13 mouse cellular contexts compared by ENCODE assay signal in the genomic region with DNA sequence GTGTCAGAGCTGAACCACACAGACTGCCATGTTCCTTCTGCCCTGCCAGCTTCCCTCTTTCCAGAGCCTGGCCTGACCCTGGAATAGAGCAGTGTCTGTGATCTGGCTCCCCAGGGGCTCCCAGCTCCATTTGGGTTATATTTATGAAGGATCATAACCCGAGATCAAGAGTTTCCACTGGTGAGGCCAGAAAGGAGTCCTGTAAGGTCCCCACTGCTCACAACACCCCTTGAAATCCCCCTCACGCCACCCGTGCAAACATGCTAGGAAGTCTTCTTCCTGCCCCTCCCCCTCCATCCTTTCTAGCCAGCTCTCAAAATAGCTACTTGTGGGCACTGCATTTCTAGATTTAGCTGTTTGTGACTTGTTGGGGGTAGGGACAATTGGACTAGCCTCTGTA. TPM values are rescaled to one million over a fixed set of nuclear protein-coding genes. Genes with fewer than 3 reads are reported as not detected.
A peak's percentile ranks its signal among the peaks of the same experiment; 100 is the strongest.
DNase-seq lines count a peak whose midpoint lies in the region; ATAC-seq and TF ChIP-seq lines count a peak whose summit lies in the region.
"Had no signal": no experiment of that assay in that cellular context is flagged by ENCODE, and none has a peak within 500 bp of the region (broad histone marks: within the 10 kb centered on the region; RNA-seq: fewer than 3 reads in every experiment).

No protein-coding gene starts in this region.

- DNase-seq in embryonic facial prominence, embryonic 10.5 days (ENCODE audit: low spot score), result no peak
- DNase-seq in right cerebral cortex, postnatal 10 days (ENCODE audit: low spot score in 2 of 2), result peak; percentile 33 to 40
- no peak for DNase-seq in right cerebral cortex, postnatal 14 days
- peak; percentile 61 for DNase-seq in induced T-regulatory cell, adult 2 months (ENCODE audit: low read depth)
- DNase-seq in left cerebral cortex, postnatal 25 days (ENCODE audit: low spot score in 2 of 2), result no peak
- DNase-seq in thymus, adult 2 months, result no peak
- DNase-seq: cerebellum, postnatal 14 days had no signal

- intact Hi-C loops in left cerebral cortex, postnatal 25 days (cut with DNase I), result no loop called here

- no peak overlapping the region for H3K9ac ChIP-seq in embryonic facial prominence, embryonic 13.5 days
- no peak overlapping the region for H3K9ac ChIP-seq in midbrain, embryonic 16.5 days (ENCODE audit: low read depth, low read length)
- H3K9ac ChIP-seq: forebrain, embryonic 13.5 days had no signal

- no peak overlapping the region for H3K4me3 ChIP-seq in embryonic facial prominence, embryonic 13.5 days
- no peak overlapping the region for H3K4me3 ChIP-seq in embryonic facial prominence, embryonic 10.5 days
- no peak overlapping the region for H3K4me3 ChIP-seq in midbrain, embryonic 16.5 days (ENCODE audit: low read depth, low read length)
- H3K4me3 ChIP-seq in thymus, adult 2 months (ENCODE audit: control insufficient read depth, insufficient read depth, low read length), result no peak overlapping the region
- H3K4me3 ChIP-seq: forebrain, embryonic 13.5 days; midbrain, embryonic 10.5 days had no signal

- WGBS in embryonic facial prominence, embryonic 13.5 days, result 59% methylated on average over 3 of the region's 3 CpGs
- 64% methylated on average over 3 of the region's 3 CpGs for WGBS in embryonic facial prominence, embryonic 10.5 days
- WGBS in midbrain, embryonic 16.5 days, result 77% methylated on average over 3 of the region's 3 CpGs
- 44% methylated on average over 3 of the region's 3 CpGs for WGBS in thymus, adult 2 months

- peaks cover 5% of the 10 kb centered on the region; the same call in 1 of the 2 replicates for H3K4me1 ChIP-seq in embryonic facial prominence, embryonic 13.5 days
- peaks cover 21% of the 10 kb centered on the region for H3K4me1 ChIP-seq in embryonic facial prominence, embryonic 10.5 days
- no peaks in the 10 kb centered on the region for H3K4me1 ChIP-seq in midbrain, embryonic 16.5 days (ENCODE audit: control insufficient read depth, insufficient read depth, low read length)
- H3K4me1 ChIP-seq in thymus, adult 2 months (replicated peaks; ENCODE audit: control insufficient read depth, insufficient read depth, low read length), result no peaks in the 10 kb centered on the region; the same call in 1 of the 2 replicates

- no peak for TF ChIP-seq POLR2A in thymus, adult 2 months (IDR thresholded peaks at IDR 0.05; ENCODE audit: control insufficient read depth, extremely low read depth, insufficient read depth, low read length, poor library complexity)

- no peak for TF ChIP-seq CTCF in thymus, adult 2 months (IDR thresholded peaks at IDR 0.05; ENCODE audit: borderline replicate concordance, control insufficient read depth, extremely low read depth, insufficient read depth, low read length, poor library complexity)

- no peak overlapping the region for H3K4me2 ChIP-seq in embryonic facial prominence, embryonic 13.5 days
- H3K4me2 ChIP-seq in midbrain, embryonic 16.5 days (ENCODE audit: low read length), result no peak overlapping the region
- H3K4me2 ChIP-seq: forebrain, embryonic 13.5 days had no signal

- no peaks in the 10 kb centered on the region for H3K36me3 ChIP-seq in embryonic facial prominence, embryonic 13.5 days
- H3K36me3 ChIP-seq in embryonic facial prominence, embryonic 10.5 days (replicated peaks), result no peaks in the 10 kb centered on the region
- no peaks in the 10 kb centered on the region for H3K36me3 ChIP-seq in midbrain, embryonic 16.5 days (ENCODE audit: control insufficient read depth, insufficient read depth, low read length)
- no peaks in the 10 kb centered on the region for H3K36me3 ChIP-seq in thymus, adult 2 months (ENCODE audit: control insufficient read depth, insufficient read depth, low read length)
- H3K36me3 ChIP-seq: midbrain, embryonic 10.5 days had no signal

- no peak for ATAC-seq in embryonic facial prominence, embryonic 13.5 days (ENCODE audit: insufficient number of reproducible peaks, insufficient read depth, low FRiP score, low TSS enrichment, low read depth)
- ATAC-seq in midbrain, embryonic 16.5 days, result no peak
- ATAC-seq: forebrain, embryonic 13.5 days had no signal

- H3K27ac ChIP-seq in embryonic facial prominence, embryonic 13.5 days, result 0 out of 2 replicates have a peak overlapping the region, but pooled peaks have one; percentile 44
- no peak overlapping the region for H3K27ac ChIP-seq in embryonic facial prominence, embryonic 10.5 days (replicated peaks)
- H3K27ac ChIP-seq in midbrain, embryonic 16.5 days (ENCODE audit: low read length), result no peak overlapping the region
- no peak overlapping the region for H3K27ac ChIP-seq in thymus, adult 2 months (ENCODE audit: control insufficient read depth, insufficient read depth, low read length)
- H3K27ac ChIP-seq: forebrain, embryonic 13.5 days; midbrain, embryonic 10.5 days had no signal

- H3K27me3 ChIP-seq in embryonic facial prominence, embryonic 13.5 days, result no peaks in the 10 kb centered on the region; the same call in 1 of the 2 replicates
- no peaks in the 10 kb centered on the region; the same call in 1 of the 2 replicates for H3K27me3 ChIP-seq in embryonic facial prominence, embryonic 10.5 days (replicated peaks; ENCODE audit: low read depth, poor library complexity, severe bottlenecking)
- no peaks in the 10 kb centered on the region for H3K27me3 ChIP-seq in midbrain, embryonic 16.5 days (ENCODE audit: control insufficient read depth, insufficient read depth, low read depth, low read length)
- no peaks in the 10 kb centered on the region for H3K27me3 ChIP-seq in thymus, adult 2 months (ENCODE audit: control insufficient read depth, insufficient read depth, low read length)
- H3K27me3 ChIP-seq: forebrain, embryonic 13.5 days had no signal

- H3K9me3 ChIP-seq in embryonic facial prominence, embryonic 13.5 days, result no peaks in the 10 kb centered on the region
- no peaks in the 10 kb centered on the region for H3K9me3 ChIP-seq in embryonic facial prominence, embryonic 10.5 days
- no peaks in the 10 kb centered on the region for H3K9me3 ChIP-seq in midbrain, embryonic 16.5 days (replicated peaks; ENCODE audit: control insufficient read depth, low read length, poor library complexity, severe bottlenecking)
- H3K9me3 ChIP-seq: forebrain, embryonic 13.5 days; midbrain, embryonic 10.5 days had no signal

RNA-seq across cellular contexts. Expression of gene Pcp4l1, which starts 12.4 kb away (rescaled TPM):
- polyA plus RNA-seq in embryonic facial prominence, embryonic 13.5 days (2015; fragmentation: Nextera tagmentation; extraction: Ambion mirVana), result 20.6 and 25.2 TPM in 2 replicates
- polyA plus RNA-seq in embryonic facial prominence, embryonic 10.5 days (2016; fragmentation: Nextera tagmentation; extraction: Ambion mirVana), result 5.2 and 6.7 TPM in 2 replicates
- 100 to 1,000 TPM in 1 of 2 experiments, 10 to 100 TPM in 1; 70.0 to 130 TPM for total RNA-seq in left cerebral cortex, postnatal 25 days (2021)
- 15.1 and 20.7 TPM in 2 replicates for polyA plus RNA-seq in midbrain, embryonic 16.5 days (2015; fragmentation: Nextera tagmentation; extraction: Ambion mirVana)
- 4.7 and 7.3 TPM in 2 replicates for polyA plus RNA-seq in thymus, adult 2 months (2012; rRNA removed)
- polyA plus RNA-seq: inflammation-experienced regulatory T-cells, adult 6 months had no signal

RNA-seq across cellular contexts. Expression of gene Nr1i3, which starts 30.1 kb away (rescaled TPM):
- polyA plus RNA-seq in embryonic facial prominence, embryonic 13.5 days (2015; fragmentation: Nextera tagmentation; extraction: Ambion mirVana), result 0.10 and 0.28 TPM in 2 replicates
- polyA plus RNA-seq in embryonic facial prominence, embryonic 10.5 days (2016; fragmentation: Nextera tagmentation; extraction: Ambion mirVana), result 0.21 TPM in 2 replicates
- total RNA-seq in left cerebral cortex, postnatal 25 days (2021), result under 1 TPM in 1 of 2 experiments, not detected in 1; 0.21 TPM
- 0.38 and 0.47 TPM in 2 replicates for polyA plus RNA-seq in midbrain, embryonic 16.5 days (2015; fragmentation: Nextera tagmentation; extraction: Ambion mirVana)
- 0.08 and 0.43 TPM in 2 replicates for polyA plus RNA-seq in thymus, adult 2 months (2012; rRNA removed)
- total RNA-seq: left cerebral cortex, postnatal 10 days had no signal

RNA-seq across cellular contexts. Expression of gene Mpz, which starts 33.1 kb away (rescaled TPM):
- 7.7 and 9.4 TPM in 2 replicates for polyA plus RNA-seq in embryonic facial prominence, embryonic 13.5 days (2015; fragmentation: Nextera tagmentation; extraction: Ambion mirVana)
- polyA plus RNA-seq in embryonic facial prominence, embryonic 10.5 days (2016; fragmentation: Nextera tagmentation; extraction: Ambion mirVana), result 0.48 and 0.91 TPM in 2 replicates
- total RNA-seq in left cerebral cortex, postnatal 25 days (2021), result not detected
- polyA plus RNA-seq in midbrain, embryonic 16.5 days (2015; fragmentation: Nextera tagmentation; extraction: Ambion mirVana), result 0.20 and 0.63 TPM in 2 replicates
- polyA plus RNA-seq in thymus, adult 2 months (2012; rRNA removed), result 1.1 and 7.4 TPM in 2 replicates
- total RNA-seq: left cerebral cortex, postnatal 10 days had no signal
- polyA plus RNA-seq: inflammation-experienced regulatory T-cells, adult 6 months had no signal

RNA-seq across cellular contexts. Expression of gene Sdhc, which starts 33.2 kb away (rescaled TPM):
- polyA plus RNA-seq in embryonic facial prominence, embryonic 13.5 days (2015; fragmentation: Nextera tagmentation; extraction: Ambion mirVana), result 249 and 258 TPM in 2 replicates
- polyA plus RNA-seq in embryonic facial prominence, embryonic 10.5 days (2016; fragmentation: Nextera tagmentation; extraction: Ambion mirVana), result 260 and 264 TPM in 2 replicates
- total RNA-seq in left cerebral cortex, postnatal 25 days (2021), result 100 to 1,000 TPM; 199 to 205 TPM
- 284 and 311 TPM in 2 replicates for polyA plus RNA-seq in midbrain, embryonic 16.5 days (2015; fragmentation: Nextera tagmentation; extraction: Ambion mirVana)
- 191 and 231 TPM in 2 replicates for polyA plus RNA-seq in thymus, adult 2 months (2012; rRNA removed)

RNA-seq across cellular contexts. Expression of gene Tomm40l, which starts 38.7 kb away (rescaled TPM):
- polyA plus RNA-seq in embryonic facial prominence, embryonic 13.5 days (2015; fragmentation: Nextera tagmentation; extraction: Ambion mirVana), result 30.2 and 30.9 TPM in 2 replicates
- 32.4 and 33.3 TPM in 2 replicates for polyA plus RNA-seq in embryonic facial prominence, embryonic 10.5 days (2016; fragmentation: Nextera tagmentation; extraction: Ambion mirVana)
- total RNA-seq in left cerebral cortex, postnatal 25 days (2021), result 10 to 100 TPM; 71.8 to 89.6 TPM
- polyA plus RNA-seq in midbrain, embryonic 16.5 days (2015; fragmentation: Nextera tagmentation; extraction: Ambion mirVana), result 46.8 and 58.3 TPM in 2 replicates
- polyA plus RNA-seq in thymus, adult 2 months (2012; rRNA removed), result 34.7 and 34.9 TPM in 2 replicates

Comparison
In these comparisons a context has a peak if more than half of its experiments do, and no peak if none do; other contexts are left out.
1. DNase-seq: peak in right cerebral cortex, postnatal 10 days (2 of 2) and induced T-regulatory cell, adult 2 months (single experiment); none in embryonic facial prominence, embryonic 10.5 days (single experiment), right cerebral cortex, postnatal 14 days (single experiment), left cerebral cortex, postnatal 25 days (0 of 2) and thymus, adult 2 months (single experiment).